Mouse (Mus musculus): ENCODE data around the gene Apba1. TPM values are rescaled to one million over a fixed set of nuclear protein-coding genes. Genes with fewer than 3 reads are reported as not detected.
A peak's percentile ranks its signal among the peaks of the same experiment; 100 is the strongest.

Gene Apba1
- total RNA-seq, 1 experiment from 2014 or later, result 3.6 TPM

DNA sequence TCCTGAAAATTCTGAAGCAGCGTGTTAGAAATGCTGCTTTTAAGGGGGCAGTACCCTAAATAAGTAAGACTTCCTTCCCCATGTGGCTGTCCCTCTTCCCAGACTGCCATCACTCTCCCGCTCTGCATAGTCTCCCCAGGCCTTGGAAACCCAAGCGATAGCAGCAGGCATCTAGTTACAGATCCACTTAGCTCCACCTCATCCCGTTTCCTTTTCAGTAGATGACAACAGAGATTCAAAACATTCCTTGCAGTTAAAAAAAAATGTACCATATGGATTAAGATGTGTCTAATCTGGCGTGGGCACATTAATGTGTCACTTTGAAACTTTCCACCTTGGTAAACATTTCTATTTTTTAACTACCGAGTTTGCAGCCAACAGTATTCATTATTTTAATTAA is 48.1 kb downstream of the Apba1 start:
- DNase-seq, result no peak

DNA sequence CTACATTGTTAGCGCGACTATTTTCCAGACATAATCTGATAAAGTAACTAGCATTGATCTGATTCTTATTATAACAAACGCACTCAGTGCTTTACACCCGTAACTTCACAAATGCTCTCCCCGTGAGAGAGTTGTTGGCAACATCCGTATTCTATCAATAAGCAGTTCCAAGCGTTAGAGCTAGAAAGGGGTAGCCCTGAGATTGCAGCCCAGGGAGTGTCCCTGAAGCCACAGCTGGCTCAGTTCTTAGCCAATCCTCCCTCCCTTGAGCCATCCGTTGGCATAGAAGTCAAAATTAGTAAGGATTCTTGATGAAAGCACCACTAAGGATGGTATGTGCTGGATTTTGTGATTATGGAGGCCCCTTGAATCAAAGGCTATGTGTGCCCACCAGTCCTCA is 48.7 kb downstream of the Apba1 start:
- no peak for DNase-seq

DNA sequence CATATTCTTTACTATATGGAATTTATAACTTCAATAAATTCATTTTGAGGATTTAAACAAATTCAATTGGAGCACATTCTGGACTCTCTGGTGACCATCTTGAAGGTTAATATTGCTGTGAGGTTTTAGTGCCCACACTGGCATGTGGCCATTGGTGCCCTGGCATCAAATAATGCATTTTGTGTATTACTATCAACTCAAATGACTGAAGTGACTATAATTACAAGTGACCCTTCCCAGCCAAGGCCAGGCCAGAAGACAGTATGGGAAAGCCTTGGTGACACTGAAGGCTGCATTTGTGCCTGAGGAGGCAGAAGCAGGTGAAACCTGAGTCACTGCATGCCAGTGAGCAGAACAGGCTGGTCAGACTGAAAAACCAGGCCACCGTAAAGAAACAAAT is 50.5 kb downstream of the Apba1 start:
- no peak for DNase-seq

- DNase-seq, result no peak
Observed at GRCm38 (mm10) chr19:23810512-23810911, 51.8 kb downstream of the Apba1 start.

- DNase-seq, result no peak
Observed at GRCm38 (mm10) chr19:23810976-23811375, 52.3 kb downstream of the Apba1 start.

GRCm38 (mm10) chr19:23816762-23817161 is 58.1 kb downstream of the Apba1 start:
- DNase-seq, result no peak

DNA sequence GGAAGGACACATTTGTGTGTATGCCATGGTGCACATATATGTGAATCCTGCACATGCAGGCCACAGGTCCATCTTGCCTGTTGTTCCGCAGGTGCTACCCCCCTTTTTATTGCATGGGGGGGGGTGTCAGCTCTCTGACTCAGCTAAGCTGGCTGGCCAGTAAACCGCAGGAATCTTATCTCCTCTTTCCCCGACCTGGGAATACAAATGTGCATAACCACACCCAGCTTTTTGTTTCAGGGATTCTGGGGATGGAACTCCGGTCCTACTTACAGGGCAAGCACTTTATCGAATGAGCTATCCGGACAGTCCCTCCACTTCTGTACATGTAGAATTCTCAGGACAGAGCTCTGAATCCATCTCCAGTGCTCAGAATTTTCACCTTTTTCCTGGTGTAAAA is 58.5 kb downstream of the Apba1 start:
- no peak for DNase-seq

DNA sequence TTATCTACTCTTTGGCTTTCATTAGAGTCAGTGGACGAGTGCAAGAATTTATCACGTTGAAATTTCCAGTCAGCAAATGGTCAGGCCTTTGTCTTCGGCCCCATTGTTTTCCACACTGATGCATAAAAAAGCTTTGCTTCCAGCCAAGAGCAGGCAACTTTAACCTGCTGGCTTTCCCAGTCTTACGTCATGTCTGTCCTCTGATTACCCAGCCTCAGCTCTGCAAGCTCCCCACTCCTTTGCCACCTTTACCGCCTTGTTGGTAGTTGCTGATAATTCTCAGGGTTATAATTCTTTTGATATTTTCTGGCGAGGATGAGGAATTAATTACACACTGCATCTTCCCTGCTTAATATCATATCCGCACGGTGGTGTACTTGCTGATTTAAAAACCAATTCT is 61.2 kb downstream of the Apba1 start:
- no peak for DNase-seq

GRCm38 (mm10) chr19:23822497-23822896 is 63.8 kb downstream of the Apba1 start:
- no peak for DNase-seq

DNA sequence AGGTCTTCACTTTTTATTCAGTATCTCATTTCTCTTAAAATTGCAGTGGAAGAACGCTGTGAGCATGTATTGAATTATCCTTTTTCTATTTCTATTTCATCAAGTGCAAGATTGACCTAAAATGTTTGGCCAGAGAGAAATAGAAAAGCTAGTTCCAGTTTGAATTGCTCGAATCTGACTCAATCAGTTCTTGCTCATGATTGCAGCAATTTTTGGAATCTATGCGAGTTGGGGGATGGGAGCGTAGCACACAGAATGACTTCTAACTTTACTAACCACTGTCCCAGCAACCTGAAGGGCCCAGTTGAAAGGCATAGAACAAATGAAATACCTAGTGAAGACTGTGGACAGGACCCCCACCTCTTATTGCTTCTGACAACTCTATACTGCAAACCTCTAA is 64.8 kb downstream of the Apba1 start:
- no peak for DNase-seq

GRCm38 (mm10) chr19:23826251-23826650 is 67.6 kb downstream of the Apba1 start:
- no peak for DNase-seq

DNA sequence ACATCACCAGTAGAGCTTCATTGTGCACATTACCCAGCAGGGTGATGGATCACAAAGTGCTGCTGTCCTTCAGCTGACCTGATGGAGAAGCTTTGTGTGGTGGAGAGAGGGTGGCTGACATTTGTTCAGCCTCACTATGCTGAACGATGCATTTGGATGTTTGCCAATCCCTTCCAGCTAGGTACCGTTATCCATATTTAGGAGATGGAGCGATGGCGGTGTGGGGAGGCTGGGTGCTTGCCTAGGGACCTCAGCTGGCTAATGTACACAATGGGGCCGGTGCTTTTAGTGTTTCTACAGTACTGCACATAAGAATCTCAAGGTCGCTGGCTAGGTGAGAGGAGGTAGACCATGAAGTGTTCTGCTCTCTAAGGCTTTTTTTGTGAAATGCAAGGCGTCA is 72.1 kb downstream of the Apba1 start:
- no peak for DNase-seq

GRCm38 (mm10) chr19:23833685-23834682 is 75.3 kb downstream of the Apba1 start:
- DNase-seq, result peak; percentile 19

DNA sequence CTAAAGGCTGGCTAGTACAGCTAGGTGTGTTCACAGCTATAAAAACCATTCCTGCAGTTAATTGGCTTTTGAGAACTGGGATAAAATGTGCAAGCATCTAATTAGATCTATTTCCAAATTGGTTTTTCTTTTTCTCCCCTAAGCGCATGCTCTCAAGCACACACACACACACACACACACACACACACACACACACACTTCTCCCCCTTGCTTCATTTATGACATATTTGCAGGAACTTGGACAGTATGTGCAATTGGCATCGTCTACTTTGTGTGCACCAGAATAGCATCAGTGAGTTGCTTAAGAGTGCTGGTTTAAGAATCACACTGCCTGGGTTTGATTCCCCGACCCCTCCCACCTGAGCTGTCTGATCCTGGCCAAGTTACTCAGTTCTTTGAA is 76.0 kb downstream of the Apba1 start:
- DNase-seq, result no peak

- DNase-seq, result no peak
Observed at GRCm38 (mm10) chr19:23855832-23856231, 97.1 kb downstream of the Apba1 start.

- no peak for DNase-seq
Observed at GRCm38 (mm10) chr19:23858091-23858490, 99.4 kb downstream of the Apba1 start.

GRCm38 (mm10) chr19:23858781-23859180 is 100.1 kb downstream of the Apba1 start:
- DNase-seq, result no peak

GRCm38 (mm10) chr19:23860151-23860820 is 101.6 kb downstream of the Apba1 start:
- peak; percentile 23 for DNase-seq

- DNase-seq, result no peak
Observed at GRCm38 (mm10) chr19:23862736-23863135, 104.0 kb downstream of the Apba1 start.

- DNase-seq, result peak; percentile 19
Observed at GRCm38 (mm10) chr19:23863959-23864358, 105.3 kb downstream of the Apba1 start.

DNA sequence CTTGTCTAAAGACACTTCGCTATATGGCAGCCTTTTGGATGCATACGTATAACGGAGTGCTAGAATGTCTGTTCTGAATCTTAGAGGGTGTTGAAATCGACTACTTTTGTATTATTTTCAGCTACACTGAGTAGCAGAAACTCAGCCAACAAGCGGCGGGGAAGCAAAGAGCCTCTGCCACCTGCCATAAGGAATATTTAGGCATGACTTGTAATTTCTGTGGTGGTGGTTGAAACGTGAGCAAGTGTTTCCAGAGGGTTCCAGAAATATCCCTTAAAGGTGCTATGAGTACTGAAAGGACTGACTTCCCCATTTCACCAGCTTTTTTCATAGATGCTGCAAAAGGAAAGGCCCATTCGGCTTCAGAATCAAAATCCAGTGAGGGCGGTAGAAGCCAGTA is 107.4 kb downstream of the Apba1 start:
- no peak for DNase-seq

- DNase-seq, result peak; percentile 20
Observed at GRCm38 (mm10) chr19:23867052-23867451, 108.4 kb downstream of the Apba1 start.

DNA sequence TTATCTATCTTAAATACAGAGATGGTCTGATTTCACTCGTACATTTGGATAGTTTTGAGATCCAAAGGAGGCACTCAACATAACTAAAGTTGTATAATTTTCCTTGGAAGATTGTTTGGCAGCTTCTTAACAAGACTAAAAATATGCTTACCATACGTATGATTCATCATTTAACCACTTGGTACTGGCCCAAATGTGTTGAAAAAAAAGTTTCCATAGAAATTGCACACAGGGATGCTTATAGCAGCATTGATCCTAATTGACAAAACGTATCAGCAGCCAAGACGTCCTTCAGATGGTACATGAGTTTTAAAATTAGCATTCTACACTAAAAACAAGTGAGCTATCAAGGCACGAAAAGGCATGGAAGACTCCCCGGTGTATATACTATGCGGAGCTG is 108.9 kb downstream of the Apba1 start:
- no peak for DNase-seq

- DNase-seq, result no peak
Observed at GRCm38 (mm10) chr19:23874502-23874901, 115.8 kb downstream of the Apba1 start.

Data from adrenal gland, postnatal 25 days (tissue).